Mouse (Mus musculus): ENCODE results near the gene Eipr1.
"Not testable (repeated sequence)": the region's sequence is repeated elsewhere in the genome, so short reads cannot be mapped to it uniquely, and the experiment has no call there.

Gene Eipr1

DNA sequence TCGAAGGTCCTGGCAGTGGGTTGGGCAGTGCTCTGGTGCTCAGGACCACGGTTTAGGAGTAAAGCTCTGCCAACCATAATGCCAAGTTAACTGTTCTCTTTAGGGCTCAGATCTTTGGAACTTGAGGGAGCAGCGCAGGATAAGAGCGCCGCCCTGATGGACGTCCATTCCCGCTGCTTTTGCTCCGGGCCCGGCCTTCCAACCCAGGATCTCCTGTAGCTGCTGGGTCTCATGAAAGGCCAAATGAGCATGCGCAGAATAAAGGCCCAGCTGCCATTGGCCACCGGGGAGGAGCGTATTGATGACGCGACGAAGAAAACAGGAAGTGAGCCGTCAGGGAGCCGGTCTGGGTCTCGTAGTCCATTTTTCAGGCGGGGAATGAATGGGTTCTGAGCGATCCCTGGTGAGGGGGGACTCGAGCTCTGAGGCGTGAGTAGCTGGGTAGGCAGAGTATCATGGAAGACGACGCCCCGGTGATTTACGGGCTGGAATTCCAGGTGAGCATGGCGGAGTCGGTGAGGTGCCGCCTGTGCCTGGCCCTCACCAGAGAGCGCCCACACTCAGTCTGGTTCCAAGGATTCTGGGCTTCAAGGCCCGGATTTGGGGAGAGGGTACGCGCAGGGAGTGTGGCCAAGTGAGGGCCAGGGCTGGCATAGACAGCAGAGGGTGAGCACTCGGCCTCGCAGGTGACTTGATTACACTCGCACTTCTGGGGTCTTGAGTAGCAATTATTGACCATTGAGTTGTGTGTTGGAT, at the start of gene Eipr1:
Gene Eipr1 (plus strand): TSS at position 296 of the 756 bp plus-strand sequence.
- DNase-seq = peak; percentile 93

DNA sequence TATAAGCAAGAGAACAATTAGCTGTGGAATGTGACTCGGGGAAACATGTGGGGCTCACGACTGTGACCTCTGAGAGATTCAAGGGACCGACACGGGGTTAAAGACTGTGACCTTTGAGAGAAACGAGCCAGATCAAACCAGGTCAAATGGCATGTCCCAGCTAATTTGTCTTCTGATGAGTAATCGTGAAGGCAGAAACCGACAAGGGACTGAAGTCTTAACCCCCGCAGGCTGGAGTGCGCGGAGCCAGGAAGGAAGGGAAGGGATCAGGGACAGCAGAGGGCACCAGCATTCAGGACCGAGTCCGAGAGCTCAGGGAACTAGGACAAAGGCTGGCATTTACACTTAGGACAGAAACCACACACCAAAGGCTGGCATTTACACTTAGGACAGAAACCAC, 47.2 kb upstream of the Eipr1 start:
- no peak for DNase-seq

DNA sequence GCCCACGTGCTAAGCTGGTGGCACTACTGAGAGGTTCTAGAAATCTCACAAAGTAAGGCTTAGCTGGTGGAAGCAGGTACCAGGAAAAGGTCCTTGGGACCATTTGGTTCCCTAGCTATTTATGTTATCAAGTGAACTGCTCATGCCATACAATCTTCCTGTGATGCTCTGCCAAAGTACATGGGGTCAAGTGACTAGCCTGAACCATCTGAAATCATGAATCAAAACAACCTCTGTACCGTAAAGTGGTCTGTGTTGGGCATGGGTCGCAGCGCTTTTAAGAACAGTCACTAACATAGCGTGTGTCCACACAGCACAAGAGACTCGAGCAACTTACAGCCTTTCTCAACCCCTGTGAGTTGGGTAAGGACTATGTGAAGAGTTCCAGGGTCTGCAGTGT, 46.4 kb upstream of the Eipr1 start:
- DNase-seq = no peak

DNA sequence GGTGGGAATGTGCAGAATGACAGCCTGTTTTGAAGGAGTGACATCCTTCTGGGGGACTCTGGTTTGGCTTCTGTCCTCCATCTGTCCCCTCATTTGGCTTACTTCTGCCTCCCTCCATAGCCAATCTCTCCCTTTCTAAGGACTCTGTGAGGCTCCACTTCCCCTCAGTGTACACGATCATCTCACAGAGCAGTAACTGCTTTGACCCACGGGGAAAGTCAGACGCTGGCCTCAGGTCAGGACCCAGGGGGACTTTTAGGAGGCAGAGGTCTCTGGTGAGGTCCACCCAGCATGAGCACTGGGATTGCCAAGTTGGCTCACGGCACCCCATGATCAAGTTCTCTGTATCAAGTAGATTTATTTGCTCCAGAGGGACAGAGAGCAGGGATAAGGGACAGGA, 43.4 kb upstream of the Eipr1 start:
- DNase-seq = no peak

DNA sequence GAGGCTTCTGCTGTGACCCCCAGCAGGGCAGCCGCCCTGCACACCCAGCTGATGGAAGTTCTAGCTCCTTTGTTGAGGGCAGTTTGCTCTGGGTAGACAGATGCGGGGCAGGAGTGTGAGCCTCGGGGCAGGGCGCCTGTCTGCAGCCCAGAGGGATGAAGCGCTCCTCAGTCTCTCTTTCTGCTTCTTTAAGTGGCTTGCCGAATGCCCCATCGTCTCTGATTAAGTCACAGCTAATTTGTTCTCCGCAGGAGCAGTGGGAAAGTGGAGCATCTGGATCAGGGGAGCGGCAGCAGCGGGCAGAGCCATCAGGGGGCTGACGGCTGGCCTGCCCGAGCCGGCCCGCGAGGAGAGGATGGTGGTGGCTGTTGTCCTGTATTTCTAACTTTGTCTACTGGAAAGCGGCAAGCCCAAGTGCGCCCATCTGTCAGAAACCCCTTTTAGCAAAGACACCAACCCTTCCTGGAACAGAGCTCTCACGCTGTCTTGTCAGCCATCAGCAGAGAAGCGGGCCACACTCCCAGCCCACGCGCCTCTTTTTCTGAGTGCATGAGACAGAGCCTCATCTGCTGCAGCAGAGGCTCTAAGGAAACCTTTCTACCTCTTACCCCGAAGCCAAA, 40.9 kb upstream of the Eipr1 start:
- DNase-seq = no peak

DNA sequence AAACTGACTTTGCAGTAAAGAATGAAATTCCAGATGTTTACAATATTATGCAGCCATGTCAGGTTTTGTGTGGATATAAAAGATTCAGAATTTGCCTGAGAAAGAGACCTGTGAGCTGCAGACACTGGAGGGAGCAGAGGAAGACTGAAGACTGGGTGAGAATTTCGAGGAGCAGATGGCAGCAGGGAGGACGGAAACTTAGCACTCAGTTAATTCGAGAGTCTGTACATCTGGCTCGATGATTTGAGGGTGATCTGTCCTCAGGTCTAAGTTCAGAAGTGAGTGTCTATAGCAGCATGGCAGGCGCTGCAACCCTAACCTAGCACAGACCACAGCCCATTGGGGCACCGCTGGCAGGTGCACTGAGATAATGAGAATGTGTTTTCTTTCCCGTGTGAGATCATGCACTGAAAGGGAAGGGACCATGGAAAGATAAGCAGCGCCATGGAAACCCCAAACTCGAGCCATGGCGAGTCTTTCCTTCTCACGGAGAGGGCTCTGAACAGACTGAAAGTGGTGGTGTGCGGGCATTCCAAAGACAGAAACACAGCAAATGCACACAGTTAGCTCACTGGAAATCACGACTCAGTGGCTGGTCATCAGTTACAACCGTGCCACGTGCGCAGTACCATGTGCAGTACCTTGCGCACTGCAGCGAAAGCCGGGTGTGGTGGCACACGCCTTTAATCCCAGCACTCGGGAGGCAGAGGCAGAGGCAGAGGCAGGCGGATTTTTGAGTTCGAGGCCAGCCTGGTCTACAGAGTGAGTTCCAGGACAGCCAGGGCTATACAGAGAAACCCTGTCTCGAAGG, 36.6 kb upstream of the Eipr1 start:
- no peak for DNase-seq

DNA sequence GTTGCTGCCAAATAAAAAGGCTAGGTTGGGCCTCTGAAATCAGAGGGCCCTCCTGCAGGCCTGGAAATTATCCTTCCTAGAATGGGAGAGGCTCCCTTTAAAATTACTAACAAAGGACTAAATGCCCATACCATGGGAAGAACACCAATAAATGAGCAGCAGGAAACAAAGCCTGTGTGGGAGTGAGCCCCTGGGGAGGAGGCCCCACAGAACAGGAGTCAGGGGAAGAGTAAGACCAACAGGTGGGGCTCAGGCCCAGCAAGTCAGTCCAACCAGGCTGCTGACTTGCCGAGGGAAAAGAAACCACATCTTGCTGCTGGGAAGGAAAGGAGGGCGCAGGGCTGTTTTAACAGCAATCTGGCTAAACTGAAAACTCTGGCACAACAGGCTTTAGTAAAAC, 34.5 kb upstream of the Eipr1 start:
- no peak for DNase-seq

DNA sequence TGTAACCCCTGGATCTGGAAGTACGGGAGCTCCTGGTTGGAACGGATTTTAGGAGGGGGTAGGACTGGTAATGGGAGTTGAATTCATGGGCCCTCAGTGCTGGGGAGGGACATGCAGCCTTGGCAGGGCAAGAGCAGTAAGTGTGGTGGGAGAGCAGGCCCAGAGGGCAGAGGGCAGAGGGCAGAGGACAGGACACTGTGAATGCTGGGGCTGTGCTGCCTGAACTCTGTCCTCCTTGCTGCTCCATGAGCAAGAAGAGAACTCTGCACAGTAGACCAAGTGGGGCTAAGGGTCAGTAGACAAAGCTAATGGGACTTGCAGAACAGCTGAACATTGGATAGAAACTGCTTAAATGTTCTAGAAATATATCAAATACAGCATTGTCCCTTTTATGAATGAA, 33.5 kb upstream of the Eipr1 start:
- DNase-seq = no peak

DNA sequence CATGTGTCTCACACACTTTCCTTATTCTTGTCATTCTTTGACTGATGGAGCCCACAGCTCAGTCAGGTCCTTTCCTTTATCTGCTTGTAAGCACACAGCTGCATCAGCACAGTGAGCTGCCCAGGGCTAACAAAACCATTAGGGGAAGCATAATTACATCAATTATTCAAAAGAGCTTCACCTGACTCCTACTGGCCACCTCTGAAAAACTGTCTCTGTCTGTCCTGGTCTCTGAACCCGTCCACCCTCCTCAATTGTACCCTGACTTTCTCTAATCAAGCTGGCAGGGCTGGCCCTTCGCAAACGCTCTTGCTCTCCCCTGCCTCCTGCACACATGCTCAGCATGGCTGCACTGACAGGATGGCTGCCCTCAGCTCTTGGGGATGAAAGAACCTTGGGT, 27.2 kb upstream of the Eipr1 start:
- no peak for DNase-seq

DNA sequence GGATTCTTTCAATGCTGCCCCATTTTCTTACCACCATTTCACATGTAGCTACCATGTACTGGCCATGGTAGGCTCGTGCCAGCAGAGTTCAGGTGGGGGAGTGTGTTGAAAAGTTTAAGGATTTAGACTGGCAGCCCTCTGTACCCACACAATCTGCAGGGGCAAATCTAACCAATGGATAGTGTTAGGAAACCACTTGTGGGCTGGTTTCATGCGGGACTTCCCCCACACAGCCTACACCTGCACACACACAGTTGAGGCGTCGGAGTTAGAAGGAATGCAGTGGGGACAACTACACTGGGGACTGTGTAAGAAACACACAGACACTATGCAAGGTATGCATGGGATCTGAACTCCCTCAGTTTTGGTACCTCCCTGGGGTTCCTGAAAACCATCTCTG, 25.4 kb upstream of the Eipr1 start:
- DNase-seq = no peak

DNA sequence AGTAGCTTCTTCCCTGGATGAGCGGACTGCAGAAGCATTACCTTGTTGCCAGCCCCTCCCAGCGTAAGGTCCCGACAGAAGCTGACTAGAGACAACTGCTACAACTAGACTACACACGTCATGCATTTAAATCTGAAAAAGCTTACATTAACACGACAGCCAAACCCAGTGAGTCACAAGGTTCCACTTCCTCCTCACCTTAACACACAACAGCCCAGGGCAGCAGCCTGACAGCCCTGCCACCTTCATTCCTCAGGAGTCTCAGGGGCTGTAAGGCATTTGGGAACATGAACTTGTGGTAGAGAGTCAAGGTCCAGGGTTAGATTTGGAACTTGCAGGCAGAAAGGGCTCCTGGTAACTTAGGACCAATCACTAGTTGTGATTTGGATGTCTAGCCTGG, 24.5 kb upstream of the Eipr1 start:
- DNase-seq = no peak

DNA sequence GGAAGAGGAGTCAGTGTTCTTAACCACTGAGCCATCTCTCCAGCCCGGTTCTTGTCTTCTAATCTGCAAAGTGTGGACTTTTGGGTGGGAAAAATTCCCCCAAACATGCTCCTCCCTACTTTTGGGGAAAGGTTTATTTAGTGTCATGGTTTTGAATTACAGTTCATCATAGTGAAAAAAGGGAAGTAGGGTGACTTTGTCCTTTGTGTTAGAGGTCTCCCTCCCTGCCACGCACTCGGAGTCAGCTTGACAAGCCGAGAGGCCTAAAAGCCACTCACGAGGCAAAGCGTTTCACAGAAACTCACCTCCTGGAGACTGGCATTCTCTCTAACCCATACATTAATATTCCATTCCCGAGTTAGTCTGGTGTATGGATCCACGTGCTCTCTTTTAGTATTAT, 19.0 kb upstream of the Eipr1 start:
- DNase-seq = no peak

DNA sequence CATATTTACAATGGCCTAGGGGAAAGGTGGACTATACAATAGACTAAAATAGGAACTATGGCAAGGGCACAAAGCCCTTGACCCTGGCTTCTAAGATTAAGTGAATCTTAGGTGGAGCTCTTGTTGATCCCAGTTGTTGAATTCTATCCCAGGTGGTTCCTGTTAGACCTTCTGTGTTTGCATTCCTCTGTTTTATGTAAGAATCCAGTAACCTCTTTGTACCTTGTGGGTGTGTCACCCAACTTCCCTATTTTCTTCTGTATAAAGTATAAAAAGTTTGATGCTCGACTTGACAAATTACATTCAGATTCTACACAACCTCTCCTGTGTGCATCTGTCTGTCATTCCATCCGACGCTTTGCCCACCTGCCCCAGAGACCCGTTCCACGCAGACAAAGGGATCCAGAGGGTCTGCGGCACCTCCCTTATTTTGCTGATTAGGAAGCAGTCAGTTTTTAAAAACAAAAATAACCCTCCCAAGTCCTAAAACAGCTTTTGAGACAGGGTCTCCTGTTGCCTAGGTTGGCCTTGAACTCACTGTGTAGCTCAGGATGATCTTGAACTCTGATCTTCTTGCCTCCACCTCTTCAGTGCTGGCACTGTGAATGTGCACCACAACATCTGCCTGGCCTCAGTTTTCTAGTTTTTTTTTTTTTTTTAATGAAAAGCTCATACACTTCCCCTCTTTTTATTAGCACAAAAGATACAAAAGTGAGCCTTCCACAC, 17.9 kb upstream of the Eipr1 start:
- not testable (repeated sequence) for DNase-seq

DNA sequence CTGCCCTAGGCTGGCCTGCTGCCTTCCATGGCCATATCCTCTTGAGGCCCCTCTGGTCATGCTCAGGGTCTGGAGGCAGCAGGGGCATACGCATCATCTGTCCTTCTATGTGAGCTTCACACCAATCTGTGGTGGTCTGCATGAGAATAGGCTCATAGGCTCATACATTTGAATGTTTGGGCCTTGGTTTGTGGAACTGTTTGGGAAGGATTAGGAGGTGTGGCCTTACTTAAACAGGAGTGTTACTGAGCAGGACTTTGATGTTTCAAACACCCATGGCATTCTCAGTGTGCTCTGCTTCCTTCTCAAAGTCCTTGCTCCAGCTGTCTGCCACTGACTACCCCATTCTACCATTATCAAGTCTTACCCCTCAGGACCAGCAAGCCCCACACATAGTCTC, 17.3 kb upstream of the Eipr1 start:
- DNase-seq = no peak

DNA sequence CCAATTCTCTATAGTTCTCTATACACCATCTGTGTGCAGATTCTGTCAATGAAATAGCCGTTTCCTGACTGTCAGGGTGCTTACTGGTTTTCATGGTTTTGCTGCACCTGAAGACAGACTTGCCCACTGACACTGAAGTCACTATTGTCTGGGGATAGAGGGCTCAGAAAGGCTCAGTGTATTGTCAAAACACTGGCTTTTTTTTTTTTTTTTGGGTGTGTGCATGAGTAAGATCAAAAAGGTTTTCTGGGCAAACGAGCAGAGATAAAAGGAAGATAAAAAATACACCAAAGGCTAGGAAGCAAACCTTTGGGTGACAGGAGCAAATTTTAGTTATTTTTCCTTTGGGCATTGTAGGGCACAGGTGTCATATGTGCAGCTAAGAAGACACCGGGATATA, 16.3 kb upstream of the Eipr1 start:
- no peak for DNase-seq

DNA sequence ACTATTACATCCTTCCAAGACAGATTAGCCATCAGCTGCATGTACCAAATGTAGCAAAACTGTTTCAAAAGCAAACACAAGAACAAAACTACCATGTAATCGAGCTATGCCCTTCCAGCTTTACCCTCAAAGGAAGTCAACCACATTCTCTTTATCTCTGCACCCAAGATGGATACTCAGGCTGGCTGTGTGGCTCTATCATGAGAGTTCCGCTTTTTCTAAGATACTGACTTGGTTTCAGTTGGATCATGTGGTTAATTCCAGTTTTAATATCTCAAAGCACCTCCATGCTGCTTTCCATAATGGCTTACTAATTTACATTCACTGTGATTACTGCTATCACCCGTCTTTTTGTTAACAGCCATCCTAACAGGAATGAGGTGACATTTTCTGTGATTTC, 8.3 kb upstream of the Eipr1 start:
- no peak for DNase-seq

DNA sequence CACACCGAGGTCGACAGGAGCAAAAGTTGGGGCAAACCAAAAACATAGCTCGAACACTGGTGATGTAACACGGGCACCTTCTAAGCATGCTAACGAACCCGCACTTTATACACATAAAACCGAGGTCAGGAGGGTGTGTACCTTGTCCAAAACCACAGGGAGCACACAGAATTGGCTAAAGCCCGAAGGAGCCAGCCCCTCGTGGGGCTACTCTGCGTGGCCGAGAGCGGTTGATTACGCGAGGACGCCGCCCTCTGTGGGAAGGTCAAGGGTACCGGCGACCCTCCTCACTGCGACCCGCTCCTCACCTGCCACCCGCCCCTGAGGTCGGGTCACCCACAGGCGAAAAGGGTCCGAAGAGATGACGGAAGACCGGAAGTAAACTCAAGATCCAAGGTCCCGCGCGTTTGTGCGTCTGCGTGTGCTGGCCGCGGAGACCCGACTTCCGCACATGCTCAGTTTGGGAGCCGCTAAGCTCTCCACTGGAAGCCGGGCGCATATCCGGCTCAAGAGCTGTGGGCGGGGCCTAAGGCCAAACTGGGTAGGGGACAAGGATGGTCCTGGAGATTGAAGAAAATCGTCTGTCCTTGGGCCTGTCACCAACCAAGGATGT, 1.5 kb upstream of the Eipr1 start, which contains the start of gene Trappc12:
Gene Trappc12 (minus strand): TSS at position 452 of the 613 bp plus-strand sequence.
- peak; percentile 90 for DNase-seq

DNA sequence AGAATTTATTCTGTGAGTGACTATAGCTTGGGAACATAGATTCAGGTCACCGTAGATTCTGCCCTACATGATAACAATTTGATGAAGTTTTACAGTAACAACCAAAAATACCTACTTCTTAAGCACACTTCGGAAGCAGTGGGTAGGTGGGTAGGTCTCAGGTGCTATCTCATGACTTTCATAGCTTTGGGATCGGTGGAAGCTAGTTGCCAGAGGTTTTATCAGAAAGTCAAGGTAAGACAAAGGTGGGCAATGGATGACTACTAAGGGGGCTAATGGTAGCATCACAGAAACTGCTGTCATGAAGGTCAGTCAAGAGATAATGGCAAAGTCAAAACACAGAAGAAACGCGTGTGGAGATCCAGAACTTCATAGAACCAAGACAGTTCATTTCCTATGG, 727 bp upstream of the Eipr1 start:
- DNase-seq = no peak

DNA sequence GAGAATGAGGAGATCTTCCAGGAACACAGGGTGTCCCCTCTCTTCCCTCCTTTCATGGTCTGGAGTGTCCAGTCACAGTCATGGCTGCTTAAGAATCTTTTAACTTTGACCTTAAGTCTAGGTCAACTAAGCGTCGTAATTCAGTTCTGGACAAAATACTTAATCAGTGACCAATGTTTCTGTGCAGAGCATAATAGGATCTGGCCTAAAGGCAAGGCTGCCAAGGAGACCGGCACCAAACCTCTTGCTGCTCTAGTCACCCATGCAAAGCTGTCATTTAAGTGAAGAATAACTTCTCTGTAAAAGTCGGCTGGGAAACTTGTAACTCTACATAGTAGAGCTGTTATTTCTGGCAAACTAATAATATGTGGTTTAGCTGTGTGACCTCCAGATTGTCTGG, 4.4 kb downstream of the Eipr1 start:
- no peak for DNase-seq

DNA sequence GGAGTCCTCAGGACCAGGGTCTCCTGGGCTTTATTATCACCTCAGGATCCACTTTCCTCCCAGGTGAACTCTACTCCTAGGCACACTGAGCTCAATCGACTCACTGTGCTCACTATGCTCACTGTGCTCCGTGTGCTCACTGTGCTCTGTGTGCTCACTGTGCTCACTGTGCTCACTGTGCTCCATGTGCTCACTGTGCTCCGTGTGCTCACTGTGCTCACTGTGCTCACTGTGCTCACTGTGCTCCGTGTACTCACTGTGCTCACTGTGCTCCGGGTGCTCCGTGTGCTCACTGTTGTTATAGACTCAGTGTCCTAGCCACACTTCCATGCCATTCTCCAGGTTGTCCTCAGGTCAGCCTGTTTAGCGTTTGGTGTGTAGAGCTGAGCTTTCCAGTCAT, 18.4 kb downstream of the Eipr1 start:
- DNase-seq = no peak

DNA sequence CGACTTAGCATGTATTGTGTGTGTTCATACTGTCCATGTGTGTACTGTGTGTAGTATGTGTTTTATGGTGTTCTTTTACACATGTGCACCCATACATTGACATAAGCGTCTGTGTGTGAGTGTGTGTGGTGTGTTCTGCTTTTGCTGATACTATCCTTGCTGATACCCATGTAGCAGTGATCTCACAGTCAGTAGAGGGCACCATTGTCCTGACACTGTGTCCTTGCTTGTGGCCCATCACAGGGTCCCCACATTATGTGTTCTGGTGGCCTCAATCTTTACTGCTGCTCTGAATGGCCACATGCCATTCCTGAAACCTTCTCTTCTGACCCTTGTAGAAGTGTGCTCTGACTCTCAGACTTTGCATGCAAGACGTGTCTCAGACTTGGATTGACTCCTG, 22.2 kb downstream of the Eipr1 start:
- no peak for DNase-seq

DNA sequence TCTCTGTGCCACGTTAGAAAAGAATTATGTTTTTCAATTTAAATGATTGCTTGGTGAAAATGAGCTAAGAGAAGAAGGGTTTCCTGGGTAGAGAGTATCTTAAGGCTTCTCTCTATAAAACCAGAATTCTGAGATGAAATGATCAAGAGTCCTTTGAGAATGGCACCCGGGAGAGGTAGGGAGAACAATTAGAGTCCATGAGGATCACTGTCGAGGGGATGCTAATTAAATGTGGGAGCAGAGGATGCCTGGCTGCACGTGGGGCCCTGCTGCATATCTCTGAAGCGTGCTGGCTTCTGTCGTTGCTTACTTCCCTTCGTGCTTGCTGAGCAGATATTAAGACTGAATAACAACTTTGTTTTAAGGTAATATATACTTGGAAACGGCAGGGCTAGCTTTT, 23.5 kb downstream of the Eipr1 start:
- DNase-seq = no peak

DNA sequence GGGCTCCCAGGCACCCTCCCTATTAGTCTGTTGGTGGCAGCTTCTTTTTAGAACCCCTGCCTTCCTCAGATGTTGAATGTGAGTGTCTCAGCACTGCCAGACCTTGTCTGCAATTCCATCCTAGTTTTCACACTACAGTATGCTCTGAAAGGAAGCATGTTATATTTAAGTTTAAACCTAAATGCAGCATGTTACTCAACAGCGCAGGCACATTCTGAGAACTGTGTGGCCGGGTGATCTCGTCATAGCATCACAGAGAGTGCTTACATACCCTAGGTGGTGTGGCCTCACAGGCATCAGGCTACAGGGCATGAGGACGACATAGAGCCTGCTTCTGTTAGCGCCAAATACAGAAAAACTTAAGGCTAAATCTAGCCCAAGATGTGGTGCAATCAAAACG, 24.0 kb downstream of the Eipr1 start:
- no peak for DNase-seq

Measured in cerebellum, adult 9-11 months (tissue).